Mouse (Mus musculus) stomach, embryonic 16.5 days (tissue): ENCODE results near the gene D3Ertd254e. TPM values are rescaled to one million over a fixed set of nuclear protein-coding genes. Genes with fewer than 3 reads are reported as not detected.
"Not testable (repeated sequence)": the region's sequence is repeated elsewhere in the genome, so short reads cannot be mapped to it uniquely, and the experiment has no call there.

Source experiments
- ATAC-seq: fragments of 200-750 bp; cut with Nextera tagmentation; 2 replicates; pipeline ENCODE4 v1.8.0; 2017; ENCODE audit warnings: moderate number of reproducible peaks, moderate TSS enrichment; ENCODE audit not compliant: insufficient read depth, low FRiP score
- H3K27ac ChIP-seq: fragments of 300-500 bp; sonication (generic); 2 replicates; pipeline ENCODE4 v1.5.1; 2014; ENCODE audit warnings: low read length
- H3K27me3 ChIP-seq: fragments of 300-500 bp; sonication (generic); 2 replicates; pipeline ENCODE4 v1.6.1; 2014; ENCODE audit warnings: low read length, control low read depth, mixed read lengths; ENCODE audit not compliant: control insufficient read depth, insufficient read depth
- H3K36me3 ChIP-seq: fragments of 300-500 bp; sonication (generic); 2 replicates; pipeline ENCODE4 v1.6.1; 2014; ENCODE audit warnings: low read length; ENCODE audit not compliant: control insufficient read depth, insufficient read depth
- H3K4me1 ChIP-seq: fragments of 300-500 bp; sonication (generic); 2 replicates; pipeline ENCODE4 v1.6.1; 2014; ENCODE audit warnings: low read length, control low read depth, mixed read lengths; ENCODE audit not compliant: control insufficient read depth, insufficient read depth
- H3K4me2 ChIP-seq: fragments of 300-500 bp; sonication (generic); 2 replicates; pipeline ENCODE4 v1.6.1; 2014; ENCODE audit warnings: low read depth, low read length, mixed read lengths
- H3K4me3 ChIP-seq: fragments of 300-500 bp; sonication (generic); replicated peaks from 2 replicates; pipeline ENCODE4 v1.5.1; 2014; ENCODE audit warnings: mild to moderate bottlenecking, low read length
- H3K9ac ChIP-seq: fragments of 300-500 bp; sonication (generic); 2 replicates; pipeline ENCODE4 v1.6.1; 2014; ENCODE audit warnings: low read length
- H3K9me3 ChIP-seq: fragments of 300-500 bp; sonication (generic); replicated peaks from 2 replicates; pipeline ENCODE4 v1.6.1; 2016; ENCODE audit warnings: low read length, control low read depth; ENCODE audit not compliant: control insufficient read depth
- WGBS: fragments of 180-500 bp; shearing (Covaris S2); extraction: QIAGEN DNeasy Blood & Tissue Kit; methylation state at CpG from one replicate; pipeline ENCODE4 v1.1.7; 2014; 5-methylcytosine and 5-hydroxymethylcytosine counted together
- polyA plus RNA-seq: library from polyadenylated mRNA; unstranded; fragments of >200 nt; fragmentation: Nextera tagmentation; extraction: Ambion mirVana; gene quantifications from 2 replicates; pipeline ENCODE4 v1.2.1, GENCODE M21; 2015

The D3Ertd254e gene
- polyA plus RNA-seq = 5.9 and 6.7 TPM in 2 replicates

DNA sequence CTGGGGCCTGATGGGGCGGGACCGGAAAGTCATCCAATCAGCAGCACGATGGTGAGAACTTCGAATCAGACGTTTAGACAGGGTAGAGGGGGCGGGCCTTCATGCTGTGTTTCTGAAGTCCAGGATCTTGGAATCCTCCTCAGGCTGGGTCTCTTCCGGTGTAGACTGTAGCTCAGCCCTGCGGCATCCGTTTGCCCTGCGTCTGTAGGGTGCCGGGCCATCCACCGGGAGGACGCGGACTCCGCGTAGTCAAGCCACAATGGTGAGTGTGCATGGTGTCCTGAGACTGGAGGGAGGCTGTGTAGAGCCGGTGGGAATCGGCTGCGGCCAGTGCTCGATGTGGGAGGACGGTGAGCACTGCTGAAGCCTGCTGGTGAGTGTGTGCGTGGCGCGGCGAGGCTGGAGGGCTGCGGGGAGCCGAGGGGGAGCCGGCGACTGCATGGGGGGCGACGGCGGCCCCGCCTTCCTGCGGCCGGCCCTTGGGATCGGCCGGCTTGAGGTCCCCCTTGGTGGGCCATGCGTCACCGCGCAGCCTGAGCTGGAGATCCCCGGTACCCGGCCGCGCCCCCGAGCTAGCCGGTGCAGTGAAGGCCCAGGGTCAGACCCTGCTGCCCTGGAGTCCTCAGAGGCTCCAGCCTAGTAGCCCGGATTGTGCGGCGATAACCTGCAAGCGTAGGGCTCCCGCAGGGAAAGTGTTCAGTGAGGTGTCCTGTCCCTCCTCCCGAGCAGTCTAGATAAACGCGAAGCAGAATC, at the start of gene D3Ertd254e:
TSS of gene D3Ertd254e (plus strand) at position 84 of the 753 bp plus-strand sequence.
- no peaks in the 10 kb centered on the region for H3K36me3 ChIP-seq
- H3K27me3 ChIP-seq = no peaks in the 10 kb centered on the region
- peak within 1 kb of the TSS; percentile 95 for H3K9ac ChIP-seq
- ATAC-seq = peak; percentile 99
- peaks cover 19% of the 10 kb centered on the region for H3K4me1 ChIP-seq
- peak within 1 kb of the TSS; percentile 98 for H3K4me3 ChIP-seq
- no peaks in the 10 kb centered on the region for H3K9me3 ChIP-seq
- under 1% methylated on average over 52 of the region's 54 CpGs for WGBS
- H3K27ac ChIP-seq = peak within 1 kb of the TSS; percentile 91
- peak within 1 kb of the TSS; percentile 75 for H3K4me2 ChIP-seq

DNA sequence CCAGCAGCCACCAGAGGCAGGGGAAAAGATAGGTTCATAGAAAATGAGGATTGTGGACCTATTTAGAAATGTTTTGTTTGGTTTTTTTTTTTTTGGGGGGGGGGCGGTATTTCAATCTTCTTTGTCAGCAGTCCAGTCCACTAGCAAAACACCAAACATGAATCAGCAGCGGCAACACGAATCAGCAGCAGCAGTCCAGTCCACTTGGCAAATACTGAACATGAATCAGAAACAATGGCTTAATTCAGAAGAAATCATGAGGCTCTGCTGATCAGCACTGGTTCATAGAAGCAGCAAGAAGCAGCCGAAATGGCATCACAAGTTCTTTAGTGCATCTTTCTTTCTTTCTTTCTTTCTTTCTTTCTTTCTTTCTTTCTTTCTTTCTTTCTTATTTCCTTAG, 34.7 kb upstream of the D3Ertd254e start:
- WGBS = 79% methylated on average over 4 of the region's 4 CpGs
- H3K9ac ChIP-seq = no peak overlapping the region
- H3K4me3 ChIP-seq = no peak overlapping the region
- H3K27me3 ChIP-seq = no peaks in the 10 kb centered on the region
- H3K9me3 ChIP-seq = no peaks in the 10 kb centered on the region
- H3K4me1 ChIP-seq = no peaks in the 10 kb centered on the region
- H3K27ac ChIP-seq = no peak overlapping the region
- H3K36me3 ChIP-seq = no peaks in the 10 kb centered on the region
- no peak overlapping the region for H3K4me2 ChIP-seq
- no peak for ATAC-seq

DNA sequence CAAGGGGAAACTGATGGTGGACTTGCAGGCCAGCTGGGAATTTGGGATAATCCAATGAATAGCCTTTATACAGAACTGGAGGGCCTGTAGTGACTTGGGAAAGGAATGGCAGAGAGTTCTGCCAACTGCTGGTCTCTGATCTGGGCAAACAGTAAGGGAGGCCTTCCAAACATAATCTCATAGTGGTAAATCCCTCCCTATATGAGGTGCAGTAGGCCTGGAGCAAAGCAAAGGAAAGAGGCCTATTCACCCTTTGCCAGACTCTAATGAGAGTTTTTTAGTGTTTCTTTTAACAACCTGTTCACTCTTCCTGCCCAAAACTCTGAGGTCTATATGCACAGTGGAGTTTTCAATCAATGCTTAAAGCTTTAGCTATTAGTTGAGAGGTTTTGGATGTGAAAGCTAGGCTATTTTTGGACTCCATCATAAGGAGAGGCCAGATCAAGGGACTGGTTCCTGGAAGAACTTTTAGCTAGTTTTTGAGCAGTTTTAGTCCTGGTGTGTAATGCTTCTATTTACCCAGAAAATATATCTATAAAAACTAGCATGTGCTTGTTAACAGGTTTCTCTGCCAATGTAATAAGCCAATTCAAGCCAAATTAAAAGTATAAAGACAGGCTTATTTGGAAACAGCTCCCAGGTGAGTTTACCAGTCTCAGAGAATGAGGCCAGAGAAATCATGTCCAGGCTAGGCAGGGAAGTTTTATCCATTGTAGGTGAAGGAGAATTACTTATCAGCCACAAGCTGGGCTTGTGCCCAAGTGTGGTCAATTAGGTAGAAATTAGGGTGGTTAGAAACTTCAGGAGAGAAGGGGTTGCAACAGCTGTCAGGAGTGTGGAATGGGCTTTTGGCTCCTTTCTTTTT, 30.9 kb upstream of the D3Ertd254e start:
- H3K4me3 ChIP-seq = no peak overlapping the region
- H3K9me3 ChIP-seq = no peaks in the 10 kb centered on the region
- H3K27me3 ChIP-seq = no peaks in the 10 kb centered on the region
- no peak overlapping the region for H3K9ac ChIP-seq
- no peaks in the 10 kb centered on the region for H3K4me1 ChIP-seq
- no peaks in the 10 kb centered on the region for H3K36me3 ChIP-seq
- ATAC-seq = no peak
- no peak overlapping the region for H3K27ac ChIP-seq
- no peak overlapping the region for H3K4me2 ChIP-seq

DNA sequence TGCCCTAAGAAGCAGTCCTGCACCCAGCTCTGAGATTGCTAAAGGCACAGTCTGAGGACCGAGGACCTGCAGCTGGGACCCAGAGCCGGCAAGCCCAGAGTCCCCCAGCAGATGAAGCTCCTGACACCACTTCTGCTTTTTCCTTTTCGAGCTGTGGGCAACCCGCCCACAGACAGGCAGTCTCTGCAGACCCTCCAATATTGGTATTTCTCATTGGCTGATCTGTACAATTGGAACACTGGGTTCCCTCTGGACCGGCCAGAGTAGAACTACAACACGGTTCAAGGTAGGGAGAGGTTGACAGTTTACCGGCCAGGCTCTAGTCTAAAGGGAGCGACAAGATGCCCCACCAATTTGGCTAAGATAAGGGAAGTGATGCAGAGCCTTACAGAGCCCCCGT, 24.6 kb upstream of the D3Ertd254e start:
- not testable (repeated sequence) for H3K4me2 ChIP-seq, H3K9ac ChIP-seq, H3K27me3 ChIP-seq, H3K4me1 ChIP-seq, H3K4me3 ChIP-seq, H3K27ac ChIP-seq, ATAC-seq, H3K9me3 ChIP-seq, H3K36me3 ChIP-seq
- WGBS = 72% methylated on average over 9 of the region's 9 CpGs

DNA sequence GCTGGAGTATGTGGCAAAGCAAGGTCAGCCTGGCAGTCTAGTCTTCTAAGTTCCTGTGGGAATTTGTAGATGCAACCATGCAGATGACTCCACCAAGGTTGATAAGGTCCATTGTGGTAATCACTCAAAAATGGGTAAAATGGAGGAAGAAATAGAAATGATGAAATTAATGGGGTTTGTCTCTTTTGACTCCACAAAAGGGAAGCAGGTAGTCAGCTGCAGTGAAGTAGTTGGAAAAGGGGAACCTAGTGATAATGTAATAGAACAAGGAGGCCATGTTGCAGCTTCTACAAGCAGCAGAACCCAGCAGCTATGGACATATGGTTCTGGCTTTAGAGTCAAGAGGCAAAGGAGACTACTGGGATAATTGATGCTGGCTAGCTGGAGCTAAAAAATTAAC, 14.7 kb upstream of the D3Ertd254e start:
- no peaks in the 10 kb centered on the region for H3K36me3 ChIP-seq
- no peak for ATAC-seq
- no peak overlapping the region for H3K4me2 ChIP-seq
- no peak overlapping the region for H3K27ac ChIP-seq
- H3K4me3 ChIP-seq = no peak overlapping the region
- no peaks in the 10 kb centered on the region for H3K27me3 ChIP-seq
- H3K9ac ChIP-seq = no peak overlapping the region
- H3K9me3 ChIP-seq = no peaks in the 10 kb centered on the region
- H3K4me1 ChIP-seq = no peaks in the 10 kb centered on the region

DNA sequence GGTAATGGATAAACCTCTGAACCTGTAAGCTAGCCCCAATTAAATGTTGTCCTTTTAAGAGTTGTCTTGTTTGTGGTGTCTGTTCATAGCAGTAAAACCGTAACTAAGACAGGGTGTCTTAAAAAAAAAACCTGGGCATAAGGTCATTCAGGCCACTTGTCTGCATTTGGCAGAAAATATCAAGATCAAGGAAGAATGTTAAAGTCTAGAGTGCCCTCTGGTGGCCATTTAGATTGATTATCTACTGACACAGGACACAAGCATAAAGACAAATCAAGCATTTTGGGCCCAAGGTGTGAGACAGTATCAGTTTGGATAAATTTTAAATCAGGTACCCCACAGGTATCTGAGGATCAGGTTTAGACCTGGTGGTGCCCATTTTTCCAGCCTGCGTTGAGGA, 13.3 kb upstream of the D3Ertd254e start:
- H3K4me1 ChIP-seq = no peaks in the 10 kb centered on the region
- WGBS = 41% methylated on average over 2 of the region's 2 CpGs

DNA sequence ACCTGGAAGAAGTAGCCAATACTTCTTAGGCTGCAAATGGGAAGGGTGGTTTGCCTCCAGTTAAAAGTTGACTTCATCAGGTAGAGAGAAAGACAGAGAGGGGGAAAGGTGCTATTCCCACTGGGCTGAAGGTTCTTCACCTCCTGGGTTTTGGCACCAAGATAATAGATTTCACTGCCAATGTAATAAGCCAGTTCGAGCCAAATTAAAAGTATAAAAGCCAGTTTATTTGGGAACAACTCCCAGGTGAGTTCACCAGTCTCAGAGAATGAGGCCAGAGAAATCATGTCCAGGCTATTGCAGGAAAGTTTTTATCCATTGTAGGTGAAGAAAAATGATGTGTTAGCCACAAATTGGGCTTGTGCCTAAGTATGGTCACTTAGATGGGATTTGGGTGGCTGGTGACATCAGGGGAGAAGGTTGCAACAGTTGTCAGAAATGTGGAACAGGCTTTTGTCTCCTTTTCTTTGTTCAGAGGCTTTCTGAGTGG, 12.6 kb upstream of the D3Ertd254e start:
- Histone ChIP-seq H3K9me3 (no peaks in the 10 kb centered on the region), H3K36me3 (no peaks in the 10 kb centered on the region), H3K27me3 (no peaks in the 10 kb centered on the region), H3K4me1 (no peaks in the 10 kb centered on the region), H3K9ac (no peak overlapping the region), H3K4me2 (no peak overlapping the region), H3K4me3 (no peak overlapping the region), H3K27ac (no peak overlapping the region)
- WGBS = 68% methylated on average over 1 of the region's 1 CpGs
- no peak for ATAC-seq

More for the DNA sequence above, 13.3 kb upstream of the D3Ertd254e start:
- H3K36me3 ChIP-seq = no peaks in the 10 kb centered on the region
- no peaks in the 10 kb centered on the region for H3K9me3 ChIP-seq
- no peak for ATAC-seq
- H3K4me2 ChIP-seq = no peak overlapping the region
- H3K9ac ChIP-seq = no peak overlapping the region
- no peak overlapping the region for H3K27ac ChIP-seq
- no peak overlapping the region for H3K4me3 ChIP-seq
- no peaks in the 10 kb centered on the region for H3K27me3 ChIP-seq

DNA sequence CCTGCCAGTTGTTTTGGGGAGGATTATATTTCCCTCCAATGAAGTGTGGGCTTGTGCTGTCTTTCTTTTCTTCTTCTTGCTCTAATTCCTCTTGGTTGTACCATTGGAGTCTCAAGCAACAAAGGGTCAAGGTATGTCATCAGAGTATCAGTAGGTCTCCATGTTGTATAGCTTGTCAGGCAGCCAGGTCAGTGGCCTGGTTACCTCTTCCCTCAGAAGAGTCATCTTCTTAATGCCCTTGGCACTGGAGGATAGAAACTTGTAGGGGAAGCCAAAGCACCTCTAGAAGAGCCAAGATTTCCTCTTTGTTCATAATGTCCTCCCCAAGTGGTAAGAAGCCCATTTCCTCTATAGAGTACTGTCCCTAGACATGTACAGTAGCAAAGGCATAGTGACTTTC, 11.8 kb upstream of the D3Ertd254e start:
- H3K36me3 ChIP-seq = no peaks in the 10 kb centered on the region
- no peaks in the 10 kb centered on the region for H3K9me3 ChIP-seq
- no peak overlapping the region for H3K27ac ChIP-seq
- H3K4me2 ChIP-seq = no peak overlapping the region
- no peak overlapping the region for H3K4me3 ChIP-seq
- no peaks in the 10 kb centered on the region for H3K27me3 ChIP-seq
- no peak overlapping the region for H3K9ac ChIP-seq
- ATAC-seq = no peak
- no peaks in the 10 kb centered on the region for H3K4me1 ChIP-seq

DNA sequence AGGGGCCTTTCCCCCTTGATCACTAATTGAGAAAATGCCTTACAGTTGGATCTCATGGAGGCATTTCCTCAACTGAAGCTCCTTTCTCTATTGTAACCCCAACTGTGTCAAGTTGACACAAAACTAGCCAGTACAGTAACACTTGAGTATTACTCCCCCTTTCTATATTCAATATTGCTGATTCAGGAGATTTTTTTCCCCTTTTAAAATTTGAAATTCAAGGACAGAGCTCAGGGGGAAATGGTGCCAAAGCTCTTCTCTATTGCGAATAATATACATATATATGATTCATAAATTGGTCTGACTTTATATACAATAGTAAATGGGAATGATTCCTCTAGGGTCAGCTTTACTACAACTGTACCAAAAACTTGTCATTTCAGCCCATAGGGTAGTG, 282 bp upstream of the D3Ertd254e start:
- H3K27me3 ChIP-seq = no peaks in the 10 kb centered on the region
- no peaks in the 10 kb centered on the region for H3K9me3 ChIP-seq
- H3K36me3 ChIP-seq = no peaks in the 10 kb centered on the region
- H3K4me2 ChIP-seq = peak overlapping the region; percentile 75
- H3K9ac ChIP-seq = no peak overlapping the region
- WGBS = 15% methylated on average over 1 of the region's 1 CpGs
- no peak for ATAC-seq
- peak overlapping the region; percentile 98 for H3K4me3 ChIP-seq
- H3K4me1 ChIP-seq = peaks cover 19% of the 10 kb centered on the region
- H3K27ac ChIP-seq = no peak overlapping the region
